Mouse (Mus musculus) stomach, embryonic 14.5 days (tissue): ENCODE measurements around the gene Kcnip1. TPM values are rescaled to one million over a fixed set of nuclear protein-coding genes. Genes with fewer than 3 reads are reported as not detected.

Experiments
- ATAC-seq: fragments of 200-750 bp; cut with Nextera tagmentation; 2 replicates; pipeline ENCODE4 v1.8.0; 2017; ENCODE audit warnings: low read depth, moderate TSS enrichment; ENCODE audit not compliant: insufficient number of reproducible peaks, insufficient read depth, low FRiP score
- H3K27ac ChIP-seq: fragments of 300-500 bp; sonication (generic); 2 replicates; pipeline ENCODE4 v1.5.1; 2014; ENCODE audit warnings: mild to moderate bottlenecking, low read length, moderate library complexity, mixed read lengths
- H3K27me3 ChIP-seq: fragments of 300-500 bp; sonication (generic); 2 replicates; pipeline ENCODE4 v1.6.1; 2014; ENCODE audit warnings: low read length, control low read depth, mixed read lengths; ENCODE audit not compliant: control insufficient read depth, insufficient read depth
- H3K36me3 ChIP-seq: fragments of 300-500 bp; sonication (generic); 2 replicates; pipeline ENCODE4 v1.6.1; 2014; ENCODE audit warnings: mild to moderate bottlenecking, control low read depth, low read length, moderate library complexity, mixed read lengths; ENCODE audit not compliant: control insufficient read depth, insufficient read depth
- H3K4me1 ChIP-seq: fragments of 300-500 bp; sonication (generic); 2 replicates; pipeline ENCODE4 v1.6.1; 2014; ENCODE audit warnings: low read length, control low read depth, mixed read lengths; ENCODE audit not compliant: control insufficient read depth, insufficient read depth
- H3K4me2 ChIP-seq: fragments of 300-500 bp; sonication (generic); replicated peaks from 2 replicates; pipeline ENCODE4 v1.6.1; 2014; ENCODE audit warnings: low read depth, low read length, control low read depth
- H3K4me3 ChIP-seq: fragments of 300-500 bp; sonication (generic); 2 replicates; pipeline ENCODE4 v1.5.1; 2014; ENCODE audit warnings: low read depth, low read length, control low read depth
- H3K9ac ChIP-seq: fragments of 300-500 bp; sonication (generic); replicated peaks from 2 replicates; pipeline ENCODE4 v1.6.1; 2014; ENCODE audit warnings: low read depth, mild to moderate bottlenecking, control low read depth, low read length, moderate library complexity, mixed read lengths
- H3K9me3 ChIP-seq: fragments of 300-500 bp; sonication (generic); 2 replicates; pipeline ENCODE4 v1.6.1; 2016; ENCODE audit warnings: low read depth, low read length, control low read depth; ENCODE audit not compliant: control insufficient read depth
- WGBS: fragments of 180-500 bp; shearing (Covaris S2); extraction: QIAGEN DNeasy Blood & Tissue Kit; methylation state at CpG from one replicate; pipeline ENCODE4 v1.1.7; 2014; 5-methylcytosine and 5-hydroxymethylcytosine counted together
- polyA plus RNA-seq: library from polyadenylated mRNA; unstranded; fragments of >200 nt; fragmentation: Nextera tagmentation; extraction: Ambion mirVana; gene quantifications from 2 replicates; pipeline ENCODE4 v1.2.1, GENCODE M21; 2014

Kcnip1 gene
- polyA plus RNA-seq, 1 experiment from 2014 or later, result 11.1 TPM

GRCm38 (mm10) chr11:33871998-33872715, 120.8 kb downstream of the Kcnip1 start:
- H3K27me3 ChIP-seq, result no peaks in the 10 kb centered on the region
- ATAC-seq, result 0 out of 2 replicates have a peak, but pooled peaks have one; percentile 20
- H3K36me3 ChIP-seq, result no peaks in the 10 kb centered on the region
- peaks cover 12% of the 10 kb centered on the region for H3K4me1 ChIP-seq
- no peak overlapping the region for H3K9ac ChIP-seq
- H3K27ac ChIP-seq, result peak overlapping the region; percentile 75
- H3K4me2 ChIP-seq, result no peak overlapping the region
- no peak overlapping the region for H3K4me3 ChIP-seq
- no peaks in the 10 kb centered on the region; the same call in 1 of the 2 replicates for H3K9me3 ChIP-seq
- WGBS, result 30% methylated on average over 9 of the region's 9 CpGs

- H3K27me3 ChIP-seq, result no peaks in the 10 kb centered on the region
- H3K4me3 ChIP-seq, result no peak overlapping the region
- no peak overlapping the region for H3K27ac ChIP-seq
- no peak overlapping the region for H3K4me2 ChIP-seq
- H3K9ac ChIP-seq, result no peak overlapping the region
- H3K4me1 ChIP-seq, result peaks cover 12% of the 10 kb centered on the region
- H3K9me3 ChIP-seq, result no peaks in the 10 kb centered on the region
- no peak for ATAC-seq
- no peaks in the 10 kb centered on the region for H3K36me3 ChIP-seq
- 69% methylated on average over 2 of the region's 2 CpGs for WGBS
Measured at GRCm38 (mm10) chr11:33870246-33870645, 122.7 kb downstream of the Kcnip1 start.

GRCm38 (mm10) chr11:33869559-33869958, 123.4 kb downstream of the Kcnip1 start:
- Histone ChIP-seq H3K4me3 (no peak overlapping the region), H3K9me3 (no peaks in the 10 kb centered on the region), H3K36me3 (no peaks in the 10 kb centered on the region), H3K27ac (no peak overlapping the region), H3K27me3 (no peaks in the 10 kb centered on the region), H3K9ac (no peak overlapping the region), H3K4me1 (peaks cover 12% of the 10 kb centered on the region), H3K4me2 (no peak overlapping the region)
- no peak for ATAC-seq
- WGBS, result 63% methylated on average over 3 of the region's 3 CpGs

- 72% methylated on average over 6 of the region's 6 CpGs for whole genome bisulfite sequencing
- no peak for ATAC-seq
Measured at GRCm38 (mm10) chr11:33866775-33867174, 126.2 kb downstream of the Kcnip1 start.

DNA sequence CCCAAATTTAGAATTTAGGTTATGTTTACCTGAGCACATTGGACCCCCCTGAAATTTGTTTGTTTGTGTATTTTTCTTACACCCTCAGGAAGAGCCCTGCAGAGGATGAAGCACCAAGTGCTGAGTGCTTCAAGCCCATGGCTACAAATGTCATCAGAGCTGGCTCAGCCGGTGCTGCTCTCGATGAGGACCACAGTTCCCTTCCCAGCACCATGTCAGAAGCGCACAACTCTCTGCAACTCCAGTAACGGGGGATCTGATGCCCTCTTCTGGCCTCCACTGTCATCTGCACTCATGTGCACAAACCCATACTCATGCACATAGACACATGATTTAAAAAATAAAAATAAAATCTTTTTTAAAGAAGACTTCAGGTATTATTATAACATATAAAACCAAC, 128.7 kb downstream of the Kcnip1 start:
- no peaks in the 10 kb centered on the region for H3K36me3 ChIP-seq
- 93% methylated on average over 4 of the region's 4 CpGs for WGBS
- ATAC-seq, result no peak

More at GRCm38 (mm10) chr11:33866775-33867174, 126.2 kb downstream of the Kcnip1 start:
- Histone ChIP-seq H3K27me3 (no peaks in the 10 kb centered on the region), H3K27ac (no peak overlapping the region), H3K9me3 (no peaks in the 10 kb centered on the region), H3K4me3 (no peak overlapping the region), H3K4me1 (no peaks in the 10 kb centered on the region), H3K36me3 (no peaks in the 10 kb centered on the region), H3K4me2 (no peak overlapping the region), H3K9ac (no peak overlapping the region)

DNA sequence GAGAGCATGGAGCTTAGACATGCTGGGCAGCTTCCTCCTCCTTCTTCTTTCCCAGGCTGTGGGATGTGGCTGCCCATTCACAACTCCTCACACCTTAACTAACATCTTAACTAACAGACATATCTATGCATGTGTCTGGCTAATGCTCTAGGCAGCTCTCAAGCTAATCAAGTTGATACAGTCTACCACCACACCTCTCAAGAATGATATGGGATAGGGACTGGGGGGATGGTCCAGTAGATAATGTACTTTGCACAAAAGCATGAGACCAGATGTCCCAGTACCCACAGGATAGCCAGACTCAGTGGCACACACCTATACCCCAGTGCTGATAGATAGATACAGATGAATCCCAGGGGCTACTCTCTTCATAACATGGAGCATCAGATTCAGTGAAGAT, 131.1 kb downstream of the Kcnip1 start:
- ATAC-seq, result no peak

More for the DNA sequence above, 128.7 kb downstream of the Kcnip1 start:
- Histone ChIP-seq H3K9ac (no peak overlapping the region), H3K27ac (no peak overlapping the region), H3K27me3 (no peaks in the 10 kb centered on the region), H3K9me3 (no peaks in the 10 kb centered on the region), H3K4me1 (0 out of 2 replicates have a peak, but pooled peaks cover 3% of the 10 kb centered on the region), H3K4me2 (no peak overlapping the region), H3K4me3 (no peak overlapping the region)

DNA sequence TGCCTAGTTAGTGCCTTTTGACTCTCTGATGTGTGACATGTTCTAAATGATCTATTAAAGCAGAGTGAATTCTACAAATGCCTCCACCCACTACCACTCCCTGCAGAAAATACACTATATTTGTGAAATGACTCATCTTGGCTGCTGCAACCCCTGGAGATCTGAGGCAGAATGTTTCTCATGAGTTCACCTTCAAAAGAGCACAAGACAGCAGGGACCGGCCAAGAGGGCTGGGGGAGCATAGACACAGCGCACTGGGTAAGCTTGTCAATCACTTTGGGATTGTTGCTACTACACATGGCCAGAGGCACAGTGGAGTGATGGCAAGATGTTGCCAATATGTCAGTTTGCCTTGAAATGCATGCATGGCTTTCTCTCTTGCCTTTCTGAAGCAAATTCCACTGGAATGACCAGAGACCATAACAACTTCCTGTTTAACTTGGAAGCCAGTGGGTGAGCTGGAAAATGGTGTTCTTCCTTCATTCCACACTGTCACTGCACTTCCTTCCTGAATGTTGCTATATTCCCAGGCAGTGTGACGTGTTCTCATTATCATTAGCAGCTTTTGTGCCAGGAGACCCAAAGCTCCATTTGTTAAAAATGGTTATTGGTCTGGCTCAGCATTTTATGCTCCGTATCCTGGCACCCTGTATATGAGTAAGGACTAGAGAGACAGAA, 131.9 kb downstream of the Kcnip1 start:
- 79% methylated on average over 4 of the region's 4 CpGs for WGBS
- no peak for ATAC-seq
- H3K4me2 ChIP-seq, result no peak overlapping the region

More for the DNA sequence above, 131.1 kb downstream of the Kcnip1 start:
- no peak overlapping the region for H3K4me3 ChIP-seq
- H3K4me2 ChIP-seq, result no peak overlapping the region
- no peak overlapping the region for H3K9ac ChIP-seq
- 0 out of 2 replicates have a peak, but pooled peaks cover 3% of the 10 kb centered on the region for H3K4me1 ChIP-seq
- no peak overlapping the region for H3K27ac ChIP-seq
- H3K9me3 ChIP-seq, result no peaks in the 10 kb centered on the region
- no peaks in the 10 kb centered on the region for H3K27me3 ChIP-seq
- H3K36me3 ChIP-seq, result no peaks in the 10 kb centered on the region

GRCm38 (mm10) chr11:33849614-33850013, 143.3 kb downstream of the Kcnip1 start:
- Histone ChIP-seq H3K4me1 (no peaks in the 10 kb centered on the region), H3K4me3 (no peak overlapping the region), H3K36me3 (no peaks in the 10 kb centered on the region), H3K27me3 (no peaks in the 10 kb centered on the region), H3K9ac (no peak overlapping the region), H3K27ac (no peak overlapping the region), H3K9me3 (no peaks in the 10 kb centered on the region), H3K4me2 (no peak overlapping the region)
- WGBS, result 52% methylated on average over 11 of the region's 11 CpGs
- ATAC-seq, result peak; percentile 63; the same call in 1 of the 2 replicates

More for the DNA sequence above, 131.9 kb downstream of the Kcnip1 start:
- 0 out of 2 replicates have a peak, but pooled peaks cover 3% of the 10 kb centered on the region for H3K4me1 ChIP-seq
- no peak overlapping the region for H3K9ac ChIP-seq
- H3K36me3 ChIP-seq, result no peaks in the 10 kb centered on the region
- H3K4me3 ChIP-seq, result no peak overlapping the region
- H3K9me3 ChIP-seq, result no peaks in the 10 kb centered on the region
- no peaks in the 10 kb centered on the region for H3K27me3 ChIP-seq
- no peak overlapping the region for H3K27ac ChIP-seq
